Mouse (Mus musculus) layer of hippocampus, adult 2 months (tissue): ENCODE measurements around the gene Susd3. TPM values are rescaled to one million over a fixed set of nuclear protein-coding genes. Genes with fewer than 3 reads are reported as not detected.

Experiments
- DNase-seq, 2 experiments: peaks; one replicate each; pipeline ENCODE4 v3.0.0; 2022; ENCODE audit warnings: low spot score in 2 of 2
- H3K27ac ChIP-seq: fragments of 200-600 bp; 2 replicates; pipeline ENCODE4 v1.8.1; 2022
- H3K4me3 ChIP-seq: fragments of 200-600 bp; 2 replicates; pipeline ENCODE4 v1.8.1; 2022; ENCODE audit warnings: mild to moderate bottlenecking
- CTCF ChIP-seq: fragments of 200-600 bp; conservative IDR thresholded peaks from 2 replicates; pipeline ENCODE4 v1.8.1; 2022; ENCODE audit warnings: antibody characterized with exemption, mild to moderate bottlenecking, moderate library complexity
- total RNA-seq, 2 experiments: library from RNA; stranded (reverse); gene quantifications; 2 replicates each; pipeline ENCODE4 v1.2.3; 2021

The Susd3 gene
- total RNA-seq, 2 experiments from 2014 or later, result 1.7 TPM

- peak within 1 kb of the TSS; percentile 84 for H3K4me3 ChIP-seq
- TF ChIP-seq CTCF, result no peak
- peak; percentile 88 to 89 for DNase-seq
- peak within 1 kb of the TSS; percentile 89 for H3K27ac ChIP-seq
Observed at GRCm38 (mm10) chr13:49215504-49216219, 32.8 kb downstream of the Susd3 start, which contains the start of gene Card19. Card19 (minus strand) TSS chr13:49216037.

- no peak for DNase-seq
- TF ChIP-seq CTCF, result no peak
- peak overlapping the region; percentile 84 for H3K4me3 ChIP-seq
- H3K27ac ChIP-seq, result peak overlapping the region; percentile 89
Observed at GRCm38 (mm10) chr13:49215128-49215503, 33.4 kb downstream of the Susd3 start.

- Histone ChIP-seq H3K4me3 (no peak overlapping the region; the same call in 1 of the 2 replicates), H3K27ac (no peak overlapping the region; the same call in 1 of the 2 replicates)
- DNase-seq, result no peak
- TF ChIP-seq CTCF, result no peak
Observed at GRCm38 (mm10) chr13:49214454-49214853, 34.1 kb downstream of the Susd3 start.

- TF ChIP-seq CTCF, result no peak
- H3K27ac ChIP-seq, result peak overlapping the region; percentile 69
- no peak for DNase-seq
- H3K4me3 ChIP-seq, result no peak overlapping the region; the same call in 1 of the 2 replicates
Observed at GRCm38 (mm10) chr13:49213531-49213932, 35.0 kb downstream of the Susd3 start.

- H3K4me3 ChIP-seq, result no peak overlapping the region; the same call in 1 of the 2 replicates
- H3K27ac ChIP-seq, result peak overlapping the region; percentile 69; the same call in 1 of the 2 replicates
- DNase-seq, result no peak
- no peak for TF ChIP-seq CTCF
Observed at GRCm38 (mm10) chr13:49212711-49213500, 35.6 kb downstream of the Susd3 start.

GRCm38 (mm10) chr13:49209306-49209705, 39.2 kb downstream of the Susd3 start:
- H3K27ac ChIP-seq, result no peak overlapping the region
- no peak for TF ChIP-seq CTCF
- no peak for DNase-seq
- no peak overlapping the region for H3K4me3 ChIP-seq

GRCm38 (mm10) chr13:49206341-49206740, 42.2 kb downstream of the Susd3 start:
- no peak overlapping the region for H3K27ac ChIP-seq
- no peak for DNase-seq
- TF ChIP-seq CTCF, result no peak
- no peak overlapping the region for H3K4me3 ChIP-seq

- no peak overlapping the region for H3K4me3 ChIP-seq
- DNase-seq, result peak; percentile 63 to 84
- no peak overlapping the region for H3K27ac ChIP-seq
- TF ChIP-seq CTCF, result peak; percentile 95
Observed at GRCm38 (mm10) chr13:49205381-49205998, 43.0 kb downstream of the Susd3 start.

- TF ChIP-seq CTCF, result no peak
- Histone ChIP-seq H3K4me3 (no peak overlapping the region), H3K27ac (no peak overlapping the region)
- no peak for DNase-seq
Observed at GRCm38 (mm10) chr13:49202556-49202955, 46.0 kb downstream of the Susd3 start.

GRCm38 (mm10) chr13:49200688-49201087, 47.8 kb downstream of the Susd3 start:
- Histone ChIP-seq H3K4me3 (no peak overlapping the region), H3K27ac (no peak overlapping the region)
- no peak for TF ChIP-seq CTCF
- DNase-seq, result no peak

- DNase-seq, result no peak
- H3K27ac ChIP-seq, result no peak overlapping the region
- no peak for TF ChIP-seq CTCF
- no peak overlapping the region for H3K4me3 ChIP-seq
Observed at GRCm38 (mm10) chr13:49199891-49200290, 48.6 kb downstream of the Susd3 start.

GRCm38 (mm10) chr13:49198734-49199133, 49.8 kb downstream of the Susd3 start:
- Histone ChIP-seq H3K4me3 (no peak overlapping the region), H3K27ac (no peak overlapping the region)
- no peak for DNase-seq
- TF ChIP-seq CTCF, result no peak

GRCm38 (mm10) chr13:49196766-49197165, 51.7 kb downstream of the Susd3 start:
- no peak for TF ChIP-seq CTCF
- Histone ChIP-seq H3K27ac (no peak overlapping the region), H3K4me3 (no peak overlapping the region)
- DNase-seq, result no peak
